Mouse (Mus musculus): ENCODE measurements around the gene Dnajb5. TPM values are rescaled to one million over a fixed set of nuclear protein-coding genes. Genes with fewer than 3 reads are reported as not detected.

Gene Dnajb5
- polyA plus RNA-seq, 1 experiment from 2014 or later = 7.2 TPM

DNA sequence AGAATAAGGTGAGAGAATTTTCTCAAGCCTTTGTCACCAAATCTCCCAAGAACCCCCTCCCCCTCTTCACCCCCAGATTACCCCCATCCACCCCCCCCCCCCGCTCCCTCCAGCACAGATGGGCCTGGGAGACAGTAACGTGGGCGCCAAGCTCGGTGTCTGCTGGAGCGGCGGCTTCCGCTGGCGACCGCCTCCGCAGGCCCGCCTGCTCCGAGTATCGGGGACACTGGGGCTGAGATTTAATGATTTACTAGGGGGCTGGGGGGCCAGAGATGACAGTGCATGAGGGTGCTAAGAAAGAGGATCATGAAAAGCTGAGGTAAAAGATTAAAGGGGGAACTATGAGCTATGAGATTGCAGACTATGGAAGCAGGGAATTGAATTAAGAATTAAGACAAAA is 1.1 kb upstream of the Dnajb5 start:
- WGBS = 26% methylated on average over 13 of the region's 13 CpGs
- Histone ChIP-seq H3K27ac (ENCODE audit: low read length) (no peak overlapping the region), H3K9ac (ENCODE audit: low read depth, low read length) (no peak overlapping the region), H3K27me3 (replicated peaks; ENCODE audit: control insufficient read depth, insufficient read depth, low read length) (peaks cover 6% of the 10 kb centered on the region; the same call in 1 of the 2 replicates), H3K4me1 (ENCODE audit: control insufficient read depth, insufficient read depth, low read length) (peaks cover 22% of the 10 kb centered on the region), H3K36me3 (ENCODE audit: control insufficient read depth, insufficient read depth, low read length) (no peaks in the 10 kb centered on the region), H3K4me3 (ENCODE audit: low read length) (no peak overlapping the region), H3K4me2 (ENCODE audit: low read depth, low read length) (no peak overlapping the region), H3K9me3 (ENCODE audit: control insufficient read depth, low read length) (no peaks in the 10 kb centered on the region)
- no peak for ATAC-seq

DNA sequence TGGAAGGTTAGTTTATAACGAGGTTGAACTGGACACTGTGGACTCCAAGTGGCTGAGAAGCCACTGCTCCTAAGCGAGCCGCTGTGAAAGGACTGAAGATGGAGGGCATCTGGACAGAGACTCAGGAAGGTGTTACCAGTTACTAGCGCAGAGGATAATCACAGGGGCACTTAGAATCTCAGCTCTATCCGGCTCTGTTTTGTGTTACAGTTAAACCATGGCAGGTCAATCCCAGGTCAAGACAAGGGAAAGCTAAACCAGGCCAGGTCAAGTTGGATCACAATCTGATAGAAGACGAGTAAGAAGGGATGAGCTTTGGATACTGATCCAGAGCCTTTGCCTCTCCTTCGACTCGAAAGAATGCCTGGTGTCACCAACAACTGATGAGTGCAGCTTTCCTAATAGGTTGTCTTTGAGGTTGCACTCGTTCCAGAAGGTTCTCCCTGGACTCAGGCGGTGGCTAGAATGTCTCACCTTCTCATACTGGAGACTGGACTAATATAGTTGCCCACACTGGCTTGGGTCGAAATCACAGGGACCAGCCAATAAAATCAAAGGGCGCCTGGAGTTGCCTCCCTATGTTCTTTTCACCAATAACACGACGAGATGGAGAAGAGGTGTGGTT is 451 bp upstream of the Dnajb5 start:
- Histone ChIP-seq H3K27ac (ENCODE audit: low read length) (no peak overlapping the region), H3K9ac (ENCODE audit: low read depth, low read length) (peak overlapping the region; percentile 36; the same call in 1 of the 2 replicates)

DNA sequence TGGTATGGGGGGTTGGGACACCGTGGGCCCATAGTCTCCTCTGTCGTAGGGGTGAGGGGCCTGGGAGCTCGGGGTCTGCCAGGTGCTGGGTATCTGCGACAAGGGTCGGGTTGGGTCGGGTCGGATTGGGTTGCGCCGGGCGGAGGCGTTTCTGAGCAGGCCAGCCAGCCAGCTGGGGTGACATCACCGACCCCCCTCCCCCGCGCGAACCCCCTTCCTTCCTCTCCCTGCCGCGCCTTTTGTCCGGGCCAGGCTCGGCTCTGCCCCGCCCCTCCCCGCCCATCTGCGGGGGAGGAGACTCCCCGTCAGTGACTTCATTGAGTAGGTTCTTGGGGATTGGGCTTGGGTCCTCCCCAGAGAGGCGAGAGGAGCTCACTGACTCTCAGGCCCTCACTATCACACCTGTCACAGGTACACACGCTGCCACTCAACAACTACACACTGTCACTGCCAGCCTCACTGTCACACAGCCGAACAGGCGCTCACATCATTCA is 498 bp downstream of the Dnajb5 start:
- peak; percentile 73 for ATAC-seq
- under 1% methylated on average over 19 of the region's 27 CpGs for WGBS
- Histone ChIP-seq H3K27ac (ENCODE audit: low read length) (peak overlapping the region; percentile 81), H3K4me3 (ENCODE audit: low read length) (peak overlapping the region; percentile 70), H3K9ac (ENCODE audit: low read depth, low read length) (peak overlapping the region; percentile 89), H3K4me1 (ENCODE audit: control insufficient read depth, insufficient read depth, low read length) (peaks cover 22% of the 10 kb centered on the region), H3K9me3 (ENCODE audit: control insufficient read depth, low read length) (no peaks in the 10 kb centered on the region), H3K27me3 (replicated peaks; ENCODE audit: control insufficient read depth, insufficient read depth, low read length) (peaks cover 6% of the 10 kb centered on the region; the same call in 1 of the 2 replicates), H3K4me2 (ENCODE audit: low read depth, low read length) (peak overlapping the region; percentile 84), H3K36me3 (ENCODE audit: control insufficient read depth, insufficient read depth, low read length) (no peaks in the 10 kb centered on the region)

More for the DNA sequence above, 451 bp upstream of the Dnajb5 start:
- Histone ChIP-seq H3K27me3 (replicated peaks; ENCODE audit: control insufficient read depth, insufficient read depth, low read length) (peaks cover 6% of the 10 kb centered on the region; the same call in 1 of the 2 replicates), H3K36me3 (ENCODE audit: control insufficient read depth, insufficient read depth, low read length) (no peaks in the 10 kb centered on the region), H3K4me2 (ENCODE audit: low read depth, low read length) (peak overlapping the region; percentile 84), H3K4me1 (ENCODE audit: control insufficient read depth, insufficient read depth, low read length) (peaks cover 22% of the 10 kb centered on the region), H3K9me3 (ENCODE audit: control insufficient read depth, low read length) (no peaks in the 10 kb centered on the region), H3K4me3 (ENCODE audit: low read length) (peak overlapping the region; percentile 70)
- WGBS = 8% methylated on average over 14 of the region's 14 CpGs
- ATAC-seq = no peak

DNA sequence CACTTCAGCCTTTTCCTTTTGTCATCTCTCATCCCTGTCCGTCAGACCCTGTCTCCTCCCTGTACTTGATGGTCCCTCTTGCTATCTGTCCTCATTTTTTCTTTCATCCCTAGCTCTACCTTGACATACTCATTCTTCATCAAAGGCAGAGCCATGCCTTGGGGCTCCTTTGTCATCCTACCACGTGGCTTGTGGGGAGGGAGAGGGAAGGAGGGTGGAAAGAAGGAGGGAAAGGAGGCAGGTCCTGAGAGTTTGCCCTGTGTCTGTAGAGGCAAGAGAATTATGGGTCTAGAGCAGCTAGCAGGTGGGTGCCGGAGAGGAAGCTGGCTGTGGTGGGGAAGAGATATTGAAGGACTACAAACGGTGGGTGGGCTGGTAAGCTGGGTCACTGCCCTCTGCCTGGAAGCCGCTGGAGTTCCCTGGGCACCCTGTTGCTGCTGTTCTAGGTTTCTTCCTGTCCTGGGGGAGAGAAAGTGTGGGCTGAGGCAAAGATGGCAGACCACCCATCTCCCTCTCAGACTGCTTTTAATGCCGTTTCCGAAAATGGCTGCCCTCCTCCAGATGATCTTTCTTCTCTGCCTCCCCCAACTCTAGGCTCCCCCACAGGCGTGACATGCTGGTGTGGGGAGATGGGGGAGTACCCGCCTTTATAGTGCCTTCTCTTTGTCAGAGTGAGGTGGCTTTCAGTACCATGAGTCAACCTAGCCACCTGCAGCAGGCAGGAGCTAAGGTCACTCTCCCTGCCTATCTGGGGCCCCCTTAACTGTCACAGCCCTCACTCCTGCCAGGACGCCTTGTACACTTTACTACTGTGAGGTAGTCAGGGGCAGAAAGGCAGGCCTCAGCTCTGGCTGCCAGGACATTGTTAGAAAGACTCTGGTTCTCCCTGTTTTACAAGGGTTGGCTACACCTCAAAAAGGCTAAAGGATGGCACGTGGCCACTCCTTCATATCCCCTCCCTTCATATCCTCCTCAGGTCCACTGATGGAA is 1.9 kb downstream of the Dnajb5 start:
- no peaks in the 10 kb centered on the region for H3K9me3 ChIP-seq (ENCODE audit: control insufficient read depth, low read length)
- H3K4me3 ChIP-seq (ENCODE audit: low read length) = peak overlapping the region; percentile 13
- H3K9ac ChIP-seq (ENCODE audit: low read depth, low read length) = peak overlapping the region; percentile 49; the same call in 1 of the 2 replicates
- peaks cover 6% of the 10 kb centered on the region; the same call in 1 of the 2 replicates for H3K27me3 ChIP-seq (replicated peaks; ENCODE audit: control insufficient read depth, insufficient read depth, low read length)
- peak overlapping the region; percentile 38; the same call in 1 of the 2 replicates for H3K27ac ChIP-seq (ENCODE audit: low read length)
- peak overlapping the region; percentile 84 for H3K4me2 ChIP-seq (ENCODE audit: low read depth, low read length)
- WGBS = 54% methylated on average over 11 of the region's 11 CpGs
- peak; percentile 19 for ATAC-seq
- H3K36me3 ChIP-seq (ENCODE audit: control insufficient read depth, insufficient read depth, low read length) = no peaks in the 10 kb centered on the region; the same call in 1 of the 2 replicates
- peaks cover 22% of the 10 kb centered on the region for H3K4me1 ChIP-seq (ENCODE audit: control insufficient read depth, insufficient read depth, low read length)

DNA sequence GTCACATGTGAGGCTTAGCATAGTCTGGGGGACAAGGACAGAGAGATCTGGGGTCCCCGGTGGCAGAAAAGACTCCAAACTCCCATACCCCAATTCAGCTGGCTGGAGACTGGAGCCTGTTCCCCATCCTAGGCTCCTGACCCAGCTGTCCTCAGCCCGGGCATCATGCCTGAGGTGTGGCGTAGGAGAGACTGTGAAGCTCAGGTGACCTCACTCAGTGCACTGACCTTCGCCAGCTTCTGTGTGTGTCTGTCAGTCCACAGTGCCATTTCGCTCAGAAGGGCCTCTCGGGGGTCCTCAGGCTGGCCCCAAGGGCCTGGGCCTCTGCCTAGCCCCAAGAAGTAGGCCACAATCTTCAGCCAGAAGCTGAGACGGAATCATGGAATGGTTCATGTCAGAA is 2.9 kb downstream of the Dnajb5 start:
- ATAC-seq = no peak
- H3K4me3 ChIP-seq (ENCODE audit: low read length) = no peak overlapping the region
- peaks cover 4% of the 10 kb centered on the region; the same call in 1 of the 2 replicates for H3K36me3 ChIP-seq (ENCODE audit: control insufficient read depth, insufficient read depth, low read length)
- 88% methylated on average over 7 of the region's 7 CpGs for WGBS
- H3K9me3 ChIP-seq (ENCODE audit: control insufficient read depth, low read length) = no peaks in the 10 kb centered on the region
- H3K27me3 ChIP-seq (replicated peaks; ENCODE audit: control insufficient read depth, insufficient read depth, low read length) = peaks cover 3% of the 10 kb centered on the region; the same call in 1 of the 2 replicates
- no peak overlapping the region for H3K9ac ChIP-seq (ENCODE audit: low read depth, low read length)
- no peak overlapping the region for H3K4me2 ChIP-seq (ENCODE audit: low read depth, low read length)
- H3K27ac ChIP-seq (ENCODE audit: low read length) = no peak overlapping the region
- H3K4me1 ChIP-seq (ENCODE audit: control insufficient read depth, insufficient read depth, low read length) = peaks cover 22% of the 10 kb centered on the region

DNA sequence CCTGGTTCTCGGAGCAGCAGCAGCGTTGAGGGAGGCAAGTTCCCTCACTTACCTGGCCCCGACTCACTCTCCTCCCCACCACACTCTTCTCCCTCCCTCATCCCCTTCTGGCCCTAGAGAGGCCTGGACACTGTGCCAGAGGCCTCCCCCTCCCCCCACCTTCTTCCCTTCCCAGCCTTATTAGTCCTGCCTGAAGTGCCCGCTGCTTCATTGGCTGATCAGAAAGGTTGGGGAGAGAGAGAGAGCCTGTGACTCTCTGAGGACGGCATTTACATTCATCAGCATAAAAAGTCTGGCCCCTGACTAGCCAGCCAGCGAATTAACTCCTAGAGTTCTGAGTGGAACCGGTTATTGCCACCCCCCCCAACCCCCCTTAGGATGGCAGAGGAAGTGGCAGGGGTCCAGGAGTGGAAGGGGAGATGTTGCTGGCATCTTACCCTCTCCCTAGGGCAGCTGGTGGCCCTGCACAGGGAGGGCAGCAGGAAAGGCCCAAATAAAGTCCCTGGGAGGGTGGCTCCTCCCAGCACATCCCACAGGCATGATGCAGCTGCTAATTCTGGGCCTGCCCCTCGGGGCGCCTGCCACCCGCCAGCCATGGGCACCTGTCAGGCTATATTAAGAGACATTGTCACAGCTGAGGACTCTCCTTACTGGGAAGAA is 4.0 kb downstream of the Dnajb5 start:
- Histone ChIP-seq H3K4me1 (ENCODE audit: control insufficient read depth, insufficient read depth, low read length) (peaks cover 22% of the 10 kb centered on the region), H3K36me3 (ENCODE audit: control insufficient read depth, insufficient read depth, low read length) (peaks cover 7% of the 10 kb centered on the region; the same call in 1 of the 2 replicates), H3K27ac (ENCODE audit: low read length) (no peak overlapping the region), H3K27me3 (replicated peaks; ENCODE audit: control insufficient read depth, insufficient read depth, low read length) (no peaks in the 10 kb centered on the region), H3K9me3 (ENCODE audit: control insufficient read depth, low read length) (no peaks in the 10 kb centered on the region), H3K9ac (ENCODE audit: low read depth, low read length) (no peak overlapping the region), H3K4me2 (ENCODE audit: low read depth, low read length) (no peak overlapping the region), H3K4me3 (ENCODE audit: low read length) (no peak overlapping the region)
- 35% methylated on average over 10 of the region's 10 CpGs for WGBS
- ATAC-seq = no peak

DNA sequence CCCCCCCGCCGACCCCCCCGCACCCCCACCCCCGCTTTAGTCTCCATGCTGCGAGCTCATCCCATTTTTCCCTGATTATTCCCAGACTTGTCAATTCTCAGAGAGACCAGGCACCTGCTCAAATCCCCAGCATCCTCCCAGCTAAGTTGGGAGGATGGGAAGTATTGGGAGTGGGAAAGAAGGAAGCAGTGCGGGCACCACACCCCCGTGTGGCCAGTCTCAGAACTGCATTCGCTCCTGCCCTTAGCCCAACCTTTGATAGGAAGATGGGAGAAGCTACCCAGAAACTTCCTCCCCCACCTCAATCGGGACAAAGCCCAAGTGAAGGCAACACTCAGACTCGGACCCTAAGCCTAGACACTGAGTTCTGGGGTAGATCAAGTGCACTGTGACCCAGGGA is 4.7 kb downstream of the Dnajb5 start:
- H3K27ac ChIP-seq (ENCODE audit: low read length) = no peak overlapping the region
- no peaks in the 10 kb centered on the region for H3K27me3 ChIP-seq (replicated peaks; ENCODE audit: control insufficient read depth, insufficient read depth, low read length)
- no peak for ATAC-seq
- no peak overlapping the region for H3K4me2 ChIP-seq (ENCODE audit: low read depth, low read length)
- H3K4me3 ChIP-seq (ENCODE audit: low read length) = no peak overlapping the region
- H3K9me3 ChIP-seq (ENCODE audit: control insufficient read depth, low read length) = no peaks in the 10 kb centered on the region
- peaks cover 18% of the 10 kb centered on the region for H3K4me1 ChIP-seq (ENCODE audit: control insufficient read depth, insufficient read depth, low read length)
- no peak overlapping the region for H3K9ac ChIP-seq (ENCODE audit: low read depth, low read length)
- 6% methylated on average over 10 of the region's 10 CpGs for WGBS
- H3K36me3 ChIP-seq (ENCODE audit: control insufficient read depth, insufficient read depth, low read length) = peaks cover 7% of the 10 kb centered on the region; the same call in 1 of the 2 replicates

DNA sequence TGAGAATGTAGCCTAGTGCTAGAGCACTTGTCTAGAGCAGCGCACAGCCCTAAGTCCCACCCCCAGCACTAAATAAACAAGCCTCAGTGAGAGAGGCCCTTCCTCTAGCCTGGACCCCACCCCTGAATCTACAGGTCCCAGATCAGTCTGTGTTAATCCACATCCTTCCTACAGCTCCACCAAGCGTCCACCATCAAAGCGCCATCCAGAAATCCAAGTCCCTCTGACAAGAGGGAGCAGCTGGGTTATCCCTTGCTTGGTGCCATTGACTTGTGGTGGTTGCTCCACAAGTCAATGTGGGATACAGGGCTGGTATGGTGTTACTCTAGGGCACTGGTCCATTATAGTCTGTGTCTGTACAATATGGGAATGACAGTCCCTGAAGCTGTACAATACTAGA is 5.6 kb downstream of the Dnajb5 start:
- Histone ChIP-seq H3K4me1 (ENCODE audit: control insufficient read depth, insufficient read depth, low read length) (peaks cover 18% of the 10 kb centered on the region), H3K9me3 (ENCODE audit: control insufficient read depth, low read length) (no peaks in the 10 kb centered on the region), H3K4me2 (ENCODE audit: low read depth, low read length) (no peak overlapping the region), H3K9ac (ENCODE audit: low read depth, low read length) (no peak overlapping the region), H3K27me3 (replicated peaks; ENCODE audit: control insufficient read depth, insufficient read depth, low read length) (no peaks in the 10 kb centered on the region), H3K36me3 (ENCODE audit: control insufficient read depth, insufficient read depth, low read length) (peaks cover 7% of the 10 kb centered on the region; the same call in 1 of the 2 replicates), H3K4me3 (ENCODE audit: low read length) (no peak overlapping the region), H3K27ac (ENCODE audit: low read length) (no peak overlapping the region)
- 94% methylated on average over 3 of the region's 3 CpGs for WGBS
- no peak for ATAC-seq
